Mouse (Mus musculus): ENCODE data around the gene Il4i1.

The Il4i1 gene

GRCm38 (mm10) chr7:44819391-44819790 is 3.2 kb downstream of the Il4i1 start:
- no peak for DNase-seq (ENCODE audit: low spot score)

- no peak for DNase-seq (ENCODE audit: low spot score)
Observed at GRCm38 (mm10) chr7:44819863-44820262, 3.7 kb downstream of the Il4i1 start.

- no peak for DNase-seq (ENCODE audit: low spot score)
Observed at GRCm38 (mm10) chr7:44820525-44820924, 4.3 kb downstream of the Il4i1 start.

GRCm38 (mm10) chr7:44821666-44822448 is 5.7 kb downstream of the Il4i1 start:
- DNase-seq (ENCODE audit: low spot score) = no peak

DNA sequence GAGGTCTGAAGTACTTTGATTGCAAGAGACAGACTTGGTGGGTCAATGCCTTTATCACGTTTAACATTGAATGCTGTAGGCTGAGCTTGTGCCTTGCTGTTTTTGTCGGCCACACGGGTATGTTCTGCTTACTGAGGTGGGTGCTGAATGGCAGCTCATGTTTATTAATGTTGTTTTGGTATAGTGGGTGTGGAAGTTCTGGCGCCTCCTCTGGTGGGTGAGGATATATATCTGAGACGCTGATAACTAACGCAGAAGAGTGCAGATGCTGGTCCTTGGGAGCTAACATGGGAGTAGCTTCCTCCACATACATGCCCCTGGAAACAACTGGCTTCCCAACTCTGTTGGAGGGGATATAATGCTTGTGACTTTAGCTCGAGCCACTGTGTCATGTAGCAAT is 7.2 kb downstream of the Il4i1 start:
- no peak for DNase-seq (ENCODE audit: low spot score)

DNA sequence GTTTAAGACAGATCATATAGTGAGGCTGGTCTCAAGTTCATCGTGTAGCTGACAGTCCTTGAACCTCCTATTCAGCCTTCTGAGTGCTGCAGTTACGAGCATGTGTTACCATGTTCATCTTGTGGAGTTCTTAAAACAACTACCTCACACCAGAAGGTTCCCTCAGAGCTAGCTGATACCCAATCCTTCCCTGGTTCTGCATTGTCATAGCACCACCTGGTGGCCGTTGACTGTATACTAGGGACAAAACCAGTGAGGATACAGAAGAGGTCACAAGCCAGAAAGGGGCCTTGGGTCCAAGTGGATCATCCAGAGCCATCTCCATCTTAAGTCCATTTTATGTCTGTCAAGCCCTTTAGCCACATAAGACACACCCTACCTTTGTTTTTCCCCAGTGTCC is 8.7 kb downstream of the Il4i1 start:
- DNase-seq (ENCODE audit: low spot score) = peak; percentile 39

GRCm38 (mm10) chr7:44826771-44827170 is 10.6 kb downstream of the Il4i1 start:
- DNase-seq (ENCODE audit: low spot score) = no peak

GRCm38 (mm10) chr7:44828706-44829105 is 12.5 kb downstream of the Il4i1 start:
- DNase-seq (ENCODE audit: low spot score) = no peak

- no peak for DNase-seq (ENCODE audit: low spot score)
Observed at GRCm38 (mm10) chr7:44832763-44833162, 16.6 kb downstream of the Il4i1 start.

DNA sequence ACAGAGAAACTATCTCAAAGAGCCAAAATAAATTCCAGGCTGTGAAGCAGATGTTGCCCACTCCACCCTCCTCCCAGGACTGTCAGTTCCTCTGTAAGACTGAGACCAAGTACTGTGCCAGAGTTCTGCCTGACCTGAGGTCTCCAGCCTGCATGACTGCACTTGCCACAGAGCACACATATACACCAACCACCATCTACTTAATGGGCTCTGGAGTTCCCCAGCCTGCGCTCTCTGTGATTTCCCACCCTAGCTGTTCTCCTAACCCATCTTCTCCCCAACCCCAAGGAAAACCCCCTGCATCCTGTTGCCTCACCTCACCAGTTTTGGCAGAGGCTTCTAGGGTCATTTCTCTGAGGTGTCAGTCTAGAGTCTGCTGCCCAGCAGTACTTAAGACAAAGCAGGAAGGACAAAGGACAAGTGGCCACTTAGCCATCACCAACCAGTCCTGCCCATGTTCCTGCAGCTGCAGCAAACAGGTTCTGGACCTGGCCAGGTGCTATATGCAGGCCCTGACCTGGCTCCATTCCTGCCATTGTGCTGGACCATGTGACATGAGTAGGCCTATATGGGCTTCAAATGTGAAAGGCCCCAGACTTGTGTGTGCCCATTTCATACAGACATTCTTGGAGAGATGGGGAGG is 19.3 kb downstream of the Il4i1 start:
- DNase-seq (ENCODE audit: low spot score) = no peak

- no peak for DNase-seq (ENCODE audit: low spot score)
Observed at GRCm38 (mm10) chr7:44836016-44836404, 19.8 kb downstream of the Il4i1 start.

GRCm38 (mm10) chr7:44836423-44837053 is 20.4 kb downstream of the Il4i1 start:
- DNase-seq (ENCODE audit: low spot score) = no peak

- DNase-seq (ENCODE audit: low spot score) = no peak
Observed at GRCm38 (mm10) chr7:44838073-44838472, 21.9 kb downstream of the Il4i1 start.

GRCm38 (mm10) chr7:44839171-44839490 is 22.9 kb downstream of the Il4i1 start:
- DNase-seq (ENCODE audit: low spot score) = no peak

DNA sequence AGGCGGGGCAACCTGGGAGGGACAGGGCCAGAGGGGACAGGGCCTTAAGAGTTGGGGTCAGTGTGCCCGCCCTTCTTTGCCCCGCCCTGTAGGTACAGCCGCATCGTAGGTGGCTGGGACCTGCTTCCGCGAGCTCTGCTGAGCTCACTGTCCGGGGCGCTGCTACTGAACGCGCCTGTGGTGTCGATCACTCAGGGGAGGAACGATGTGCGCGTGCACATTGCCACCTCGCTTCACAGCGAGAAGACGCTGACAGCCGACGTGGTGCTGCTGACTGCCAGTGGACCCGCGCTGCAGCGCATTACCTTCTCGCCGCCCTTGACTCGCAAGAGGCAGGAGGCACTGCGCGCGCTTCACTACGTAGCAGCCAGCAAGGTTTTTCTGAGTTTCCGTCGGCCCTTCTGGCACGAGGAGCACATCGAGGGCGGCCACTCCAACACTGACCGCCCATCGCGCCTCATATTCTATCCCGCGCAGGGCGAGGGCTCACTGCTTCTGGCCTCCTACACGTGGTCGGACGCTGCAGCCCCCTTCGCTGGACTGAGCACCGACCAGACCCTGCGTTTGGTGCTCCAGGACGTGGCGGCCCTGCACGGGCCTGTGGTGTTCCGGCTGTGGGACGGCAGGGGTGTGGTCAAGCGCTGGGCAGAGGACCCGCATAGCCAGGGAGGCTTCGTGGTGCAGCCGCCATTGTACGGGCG is 23.5 kb downstream of the Il4i1 start:
- DNase-seq (ENCODE audit: low spot score) = peak; percentile 51

- DNase-seq (ENCODE audit: low spot score) = no peak
Observed at GRCm38 (mm10) chr7:44840426-44840825, 24.2 kb downstream of the Il4i1 start.

- no peak for DNase-seq (ENCODE audit: low spot score)
Observed at GRCm38 (mm10) chr7:44841825-44842463, 25.8 kb downstream of the Il4i1 start.

GRCm38 (mm10) chr7:44845006-44845405 is 28.8 kb downstream of the Il4i1 start:
- DNase-seq (ENCODE audit: low spot score) = no peak

DNA sequence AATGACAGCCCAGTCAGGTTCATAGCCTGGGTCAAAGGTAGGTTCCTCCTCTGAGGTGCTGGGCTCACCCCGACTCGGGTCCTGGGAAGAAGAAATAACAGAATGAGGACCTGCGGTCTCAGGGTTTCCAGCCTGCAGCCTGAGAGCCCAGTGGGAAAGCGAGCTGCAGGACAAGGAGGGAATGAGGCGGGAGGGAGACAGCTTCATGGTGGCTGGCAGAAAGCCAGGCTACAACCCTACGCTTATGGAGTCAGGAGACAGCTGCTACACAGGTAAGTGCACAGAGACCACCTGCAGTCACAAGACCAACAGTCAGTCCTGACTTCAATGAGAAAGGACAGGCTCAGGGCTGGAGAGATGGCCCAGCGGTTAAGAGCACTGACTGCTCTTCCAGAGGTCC is 30.6 kb downstream of the Il4i1 start:
- DNase-seq (ENCODE audit: low spot score) = no peak

GRCm38 (mm10) chr7:44847772-44848171 is 31.6 kb downstream of the Il4i1 start:
- DNase-seq (ENCODE audit: low spot score) = no peak

- peak; percentile 96 for DNase-seq (ENCODE audit: low spot score)
Observed at GRCm38 (mm10) chr7:44848561-44849415, 32.6 kb downstream of the Il4i1 start, which contains the start of the genes Akt1s1 and Tbc1d17. TSS of gene Akt1s1 (plus strand) at chr7:44848991. TSS of gene Tbc1d17 (minus strand) at chr7:44849079.
